In genomic region chr10:93484511-93484910, GRCm38 (mm10) we compare ENCODE assay signal across 15 mouse cellular contexts. TPM values are rescaled to one million over a fixed set of nuclear protein-coding genes. Genes with fewer than 3 reads are reported as not detected.
"Had no signal": no experiment of that assay in that cellular context is flagged by ENCODE, and none has a peak within 500 bp of the region (broad histone marks: within the 10 kb centered on the region; RNA-seq: fewer than 3 reads in every experiment).

No protein-coding gene starts in this region.

- H3K4me3 ChIP-seq: liver, embryonic 15.5 days; lung, embryonic 15.5 days; megakaryocyte, embryonic 14.5 days; midbrain, embryonic 13.5 days; midbrain, embryonic 15.5 days; neural tube, embryonic 12.5 days had no signal

- DNase-seq: right cerebral cortex, postnatal 14 days had no signal

- H3K27ac ChIP-seq: liver, embryonic 15.5 days; lung, embryonic 15.5 days; midbrain, embryonic 13.5 days; midbrain, embryonic 15.5 days; neural tube, embryonic 12.5 days had no signal

RNA-seq across cellular contexts. Expression of gene Hal, which starts 4.1 kb away (rescaled TPM):
- total RNA-seq: monocyte, adult 5-6 weeks had no signal
- polyA plus RNA-seq: lung, embryonic 15.5 days; lung, postnatal 0 days; midbrain, embryonic 11.5 days had no signal

RNA-seq across cellular contexts. Expression of gene Amdhd1, which starts 55.3 kb away (rescaled TPM):
- total RNA-seq: midbrain, postnatal 0 days; monocyte, adult 5-6 weeks; neutrophil, adult 5-6 weeks had no signal
- polyA plus RNA-seq: neural tube, embryonic 12.5 days; neural tube, embryonic 14.5 days had no signal

RNA-seq across cellular contexts. Expression of gene Ccdc38, which starts 55.9 kb away (rescaled TPM):
- total RNA-seq: monocyte, adult 5-6 weeks; neutrophil, adult 5-6 weeks had no signal
- polyA plus RNA-seq: small intestine, adult 2 months; urinary bladder, adult 2 months had no signal
